Mouse (Mus musculus) layer of hippocampus, adult 8-10 months (tissue): Measurements from ENCODE around the gene Nrl. TPM values are rescaled to one million over a fixed set of nuclear protein-coding genes. Genes with fewer than 3 reads are reported as not detected.
A peak's percentile ranks its signal among the peaks of the same experiment; 100 is the strongest.

Source experiments
- DNase-seq, 2 experiments: peaks; one replicate each; pipeline ENCODE4 v3.0.0; 2022; ENCODE audit warnings: low spot score in 2 of 2
- total RNA-seq, 4 experiments: library from RNA; stranded (reverse); gene quantifications; 2 replicates each; pipeline ENCODE4 v1.2.4; 2022

Nrl gene
- total RNA-seq, 4 experiments from 2014 or later: 1.5 to 3.6 (median 2.1) TPM

DNA sequence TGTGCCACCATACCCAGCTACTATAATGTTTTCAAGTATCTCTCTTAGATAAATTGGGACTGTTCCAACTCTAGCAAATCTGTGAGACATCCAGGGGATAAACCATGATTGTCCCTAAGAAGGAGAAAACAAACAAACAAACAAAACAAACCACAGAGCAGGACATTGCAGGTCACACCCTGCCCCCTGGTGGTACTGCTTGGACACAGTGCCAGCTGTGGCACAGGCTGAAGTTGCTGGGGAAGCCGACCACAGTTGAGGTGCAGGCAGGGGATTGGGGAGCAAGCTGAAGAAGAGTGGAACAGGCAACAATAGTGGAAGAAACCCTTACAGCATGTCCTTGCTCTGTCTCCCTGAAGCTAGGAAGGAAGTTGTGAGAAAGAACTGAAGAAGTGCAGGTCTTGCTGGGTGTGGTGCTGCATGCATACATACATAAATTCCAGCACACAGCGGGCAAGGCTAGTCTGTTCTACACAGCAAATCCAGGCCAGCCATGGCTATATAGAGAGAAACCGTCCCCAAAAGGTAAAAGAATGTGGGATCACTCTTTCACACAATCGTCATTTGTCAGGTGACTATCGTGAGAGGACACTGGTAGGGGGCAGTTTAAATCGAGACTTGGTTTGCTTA, 11.4 kb upstream of the Nrl start:
- DNase-seq: no peak

DNA sequence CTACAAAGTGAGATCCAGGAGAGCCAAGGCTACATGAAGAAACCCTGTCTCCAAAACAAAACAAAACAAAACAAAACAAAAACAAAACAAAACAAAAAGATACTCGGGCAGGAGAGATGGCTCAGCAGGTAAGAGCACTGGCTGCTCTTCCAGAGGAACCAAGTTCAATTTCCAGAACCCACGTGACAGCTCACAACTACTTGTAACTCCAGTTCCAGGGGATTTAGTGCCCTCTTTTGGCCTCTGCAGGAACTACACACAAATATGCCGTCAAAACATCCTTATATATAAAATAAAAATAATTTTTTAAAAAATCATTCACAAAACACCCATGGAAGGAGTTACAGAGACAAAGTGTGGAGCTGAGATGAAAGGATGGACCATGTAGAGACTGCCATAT, 3.2 kb upstream of the Nrl start:
- no peak for DNase-seq

DNA sequence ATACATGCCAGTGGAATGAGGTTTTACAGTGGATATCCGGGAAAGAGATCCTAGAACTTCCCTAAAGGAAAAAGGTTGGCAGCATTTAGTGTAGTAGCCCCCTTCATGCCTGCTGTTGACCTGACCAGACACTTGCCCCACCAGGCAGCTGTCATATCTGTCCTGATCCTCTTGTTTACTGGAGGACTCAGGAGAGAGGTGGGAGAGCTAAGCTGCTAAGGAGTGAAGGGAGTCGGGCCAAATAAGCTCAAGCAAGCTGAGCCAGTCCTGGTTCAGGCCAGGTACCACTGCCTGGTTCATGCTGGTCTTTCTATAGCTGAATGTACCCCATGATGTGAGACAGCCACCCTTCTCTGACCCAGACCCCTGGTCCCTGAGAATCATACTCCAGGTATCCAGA, 1.9 kb upstream of the Nrl start:
- no peak for DNase-seq

DNA sequence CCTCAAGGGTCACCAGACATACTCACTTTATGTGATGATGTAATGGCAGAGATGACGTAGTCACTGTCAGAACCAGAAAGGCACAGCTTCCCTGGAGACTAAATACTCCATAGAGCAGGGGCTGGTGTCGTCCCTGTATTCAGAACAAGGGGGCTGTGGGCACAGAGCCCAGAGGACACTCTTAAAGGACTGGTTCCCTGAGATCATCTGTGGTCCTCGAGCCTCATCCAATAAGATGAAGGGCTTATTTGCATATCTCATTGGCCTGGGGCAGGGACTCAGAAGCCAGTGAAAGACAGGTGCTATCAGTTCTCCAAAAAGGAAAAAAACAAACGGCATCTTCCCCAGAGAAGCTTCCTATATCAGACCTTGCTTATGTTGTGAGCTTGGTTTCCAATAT, 719 bp downstream of the Nrl start:
- no peak for DNase-seq

DNA sequence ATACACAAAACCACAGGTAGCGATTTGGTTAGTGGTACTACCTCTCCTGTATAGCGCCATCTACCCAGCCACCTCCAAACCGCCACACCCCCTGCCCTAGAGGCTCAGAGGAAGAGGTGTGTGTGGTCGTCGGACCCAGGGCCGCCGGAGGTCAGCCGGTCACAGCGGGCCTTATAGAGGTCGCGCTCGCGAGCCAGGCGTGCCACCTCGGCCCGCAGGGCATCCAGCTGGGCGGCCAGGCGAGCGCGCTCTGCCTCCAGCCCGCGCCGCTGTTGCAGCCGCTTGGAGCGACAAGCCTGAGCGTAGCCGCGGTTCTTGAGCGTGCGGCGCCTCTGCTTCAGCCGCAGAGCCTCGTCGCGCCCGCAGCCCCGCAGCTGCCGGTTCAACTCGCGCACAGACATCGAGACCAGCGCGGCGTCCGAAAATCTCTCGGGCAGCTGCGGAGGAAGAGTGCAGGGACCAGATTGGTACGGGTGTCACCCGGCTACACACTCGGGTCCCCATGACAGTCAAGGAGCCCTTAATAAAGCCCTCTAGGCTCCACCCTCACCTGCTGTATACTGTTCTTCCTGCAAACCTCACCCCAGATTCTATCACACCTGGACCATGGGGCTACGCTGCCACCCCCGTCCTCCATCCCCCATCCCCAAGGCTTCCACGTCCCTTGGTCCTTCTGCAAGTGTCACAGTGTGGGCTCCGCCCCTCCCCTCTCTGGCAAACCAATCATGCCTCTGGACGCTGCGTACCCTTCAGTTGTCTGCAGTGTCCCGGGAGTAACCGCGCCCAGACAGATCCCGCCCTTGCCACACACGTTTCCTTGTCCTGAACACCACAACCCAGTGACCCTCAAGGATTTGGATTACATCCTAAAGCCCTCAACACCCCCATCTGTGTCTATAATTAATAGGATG, 4.1 kb downstream of the Nrl start:
- no peak for DNase-seq

DNA sequence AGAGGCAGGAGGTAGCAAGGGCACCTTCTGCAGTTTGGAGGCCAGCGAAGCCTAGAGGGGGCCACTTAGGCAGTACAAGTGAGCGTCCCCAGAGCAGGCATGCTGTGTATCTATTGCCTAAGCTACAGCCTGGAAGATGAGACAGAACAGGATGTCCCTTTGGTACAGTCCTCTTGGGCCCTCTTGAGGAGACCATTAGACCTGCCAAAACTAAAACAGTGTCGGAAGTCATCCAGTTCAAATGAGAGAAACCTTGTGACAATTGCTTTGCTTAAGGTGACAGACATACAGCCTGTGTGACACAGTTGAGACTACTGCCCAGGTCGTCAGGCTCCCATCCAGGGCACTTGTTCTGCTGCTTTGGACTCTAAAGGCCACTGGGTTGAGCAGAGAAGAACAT, 5.2 kb downstream of the Nrl start:
- DNase-seq: no peak

DNA sequence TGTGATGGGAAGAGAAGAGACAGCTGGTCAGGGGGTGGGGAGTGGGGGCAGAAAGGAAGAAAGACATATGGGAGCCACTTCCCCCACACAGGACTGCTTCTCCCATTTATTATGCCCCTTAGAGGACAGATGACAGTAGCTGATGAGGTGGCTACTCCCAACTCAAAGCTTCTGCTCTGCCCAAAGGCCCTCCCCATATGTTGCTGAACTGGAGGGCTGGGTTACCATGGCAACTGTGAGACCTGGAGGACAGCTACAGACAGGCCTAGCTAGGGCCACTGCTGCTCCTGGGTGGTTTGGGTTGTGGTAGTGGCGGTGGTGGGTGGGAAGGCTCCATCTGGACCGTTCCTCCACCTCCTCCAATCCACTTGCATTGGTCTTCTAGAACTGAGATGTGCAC, 5.9 kb downstream of the Nrl start:
- peak; percentile 78 for DNase-seq

DNA sequence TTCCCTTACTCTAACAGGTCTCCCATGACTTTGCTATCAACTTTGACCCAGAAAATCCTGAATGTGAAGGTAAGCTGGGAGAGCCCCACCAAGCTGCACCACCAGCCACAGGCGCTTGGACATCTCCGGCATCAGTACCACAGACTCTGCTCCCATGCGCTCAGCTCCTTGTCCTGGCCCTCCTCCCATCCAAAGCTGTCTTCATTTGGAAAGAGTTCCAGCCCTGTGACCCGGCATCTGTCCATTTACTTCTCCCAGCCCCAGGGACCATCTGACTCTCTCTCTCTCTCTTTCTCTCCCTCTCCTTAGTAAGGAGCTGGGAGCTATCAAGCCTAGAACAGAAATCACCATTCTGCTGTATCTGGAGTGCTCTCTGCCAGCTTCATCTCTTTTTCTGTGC, 8.9 kb downstream of the Nrl start:
- no peak for DNase-seq

DNA sequence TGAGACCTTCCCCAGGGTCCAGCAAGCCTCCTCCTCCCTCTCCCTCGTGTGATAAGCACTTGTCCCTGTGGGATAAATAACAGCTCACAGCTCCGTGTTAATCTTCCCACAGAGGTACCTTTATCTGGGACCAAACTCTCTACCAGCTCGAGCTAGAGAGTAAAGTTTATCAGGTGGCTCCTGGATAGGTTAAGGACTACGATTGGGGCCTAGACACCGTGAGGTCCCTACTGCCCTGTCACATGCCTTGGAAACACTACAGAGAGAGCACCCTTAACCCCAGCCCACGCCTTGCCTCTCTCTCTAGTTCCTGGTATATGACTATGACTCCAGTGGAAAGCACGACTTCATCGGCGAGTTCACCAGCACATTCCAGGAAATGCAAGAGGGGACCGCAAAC, 10.9 kb downstream of the Nrl start:
- no peak for DNase-seq

DNA sequence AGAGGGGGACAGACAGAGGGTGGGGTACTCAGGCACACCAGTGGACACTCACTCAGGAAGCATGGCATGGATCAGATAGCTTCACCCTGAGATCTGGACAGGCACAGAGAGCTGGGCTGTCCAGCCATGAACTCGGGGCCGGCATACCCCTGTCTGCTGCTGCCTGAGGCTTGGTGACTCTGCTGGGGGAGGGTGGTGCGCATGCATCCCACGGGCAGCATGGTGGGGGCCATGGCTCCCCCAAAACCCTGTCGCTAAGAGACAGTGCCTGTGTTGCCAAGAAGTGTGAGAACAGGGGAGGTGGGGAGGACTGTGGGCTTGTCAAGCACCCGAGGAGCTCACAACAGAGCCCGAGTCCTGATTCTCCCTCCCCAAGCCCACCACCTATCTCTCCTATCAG, 13.7 kb downstream of the Nrl start:
- DNase-seq: peak; percentile 72 to 80

DNA sequence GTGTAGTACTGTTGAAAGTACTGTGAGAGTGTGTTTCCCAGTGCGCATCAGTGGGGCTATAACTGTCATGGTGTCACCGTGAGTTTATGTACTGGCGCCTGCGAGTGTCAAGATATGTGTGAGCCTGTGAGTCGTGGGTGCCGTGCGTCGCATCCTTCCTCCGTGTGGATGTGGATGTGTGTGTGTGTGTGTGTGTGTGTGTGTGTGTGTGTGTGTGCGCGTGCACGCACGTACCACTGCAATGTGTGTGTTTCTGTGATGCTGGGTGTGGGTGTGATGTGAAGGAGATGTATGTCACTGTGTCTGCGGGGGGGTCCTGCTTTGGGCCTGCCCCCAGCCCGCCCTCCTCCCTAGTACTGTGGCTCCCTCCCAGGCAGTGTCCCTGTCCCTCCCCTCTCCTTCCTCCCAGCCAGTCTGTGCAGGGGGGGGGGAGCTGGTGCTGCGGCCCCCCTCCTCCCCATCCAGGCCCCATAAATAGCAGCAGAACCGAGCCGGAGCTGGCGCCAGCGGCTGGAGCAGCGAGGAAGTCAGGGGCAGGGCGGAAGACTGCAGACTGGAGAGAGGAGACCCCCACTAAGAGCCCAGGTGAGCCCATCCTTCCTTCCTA, 14.6 kb downstream of the Nrl start, which contains the start of gene Cpne6:
TSS of gene Cpne6 (plus strand) at position 321 of the 607 bp plus-strand sequence.
- DNase-seq: peak in 1 of 2 experiments; percentile 58

DNA sequence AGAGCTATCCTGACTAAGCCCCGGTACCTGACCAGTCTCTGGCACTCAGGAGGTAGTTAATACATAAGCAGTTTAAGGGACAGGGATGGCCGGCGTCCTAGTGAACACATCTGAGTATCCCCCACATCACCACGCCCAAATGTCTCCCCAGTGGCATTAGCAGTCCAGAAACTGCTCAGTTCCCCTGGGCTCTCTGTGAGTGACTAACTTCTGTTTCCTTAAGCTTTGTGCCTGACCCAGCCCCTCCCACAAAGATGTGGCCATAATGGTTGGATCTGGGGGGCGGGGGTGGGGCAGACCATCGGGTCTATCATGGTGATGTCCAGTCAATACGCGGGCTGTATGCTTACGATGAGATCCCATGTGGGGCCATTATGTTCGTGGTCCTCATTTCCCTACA, 15.2 kb downstream of the Nrl start:
- DNase-seq: no peak

DNA sequence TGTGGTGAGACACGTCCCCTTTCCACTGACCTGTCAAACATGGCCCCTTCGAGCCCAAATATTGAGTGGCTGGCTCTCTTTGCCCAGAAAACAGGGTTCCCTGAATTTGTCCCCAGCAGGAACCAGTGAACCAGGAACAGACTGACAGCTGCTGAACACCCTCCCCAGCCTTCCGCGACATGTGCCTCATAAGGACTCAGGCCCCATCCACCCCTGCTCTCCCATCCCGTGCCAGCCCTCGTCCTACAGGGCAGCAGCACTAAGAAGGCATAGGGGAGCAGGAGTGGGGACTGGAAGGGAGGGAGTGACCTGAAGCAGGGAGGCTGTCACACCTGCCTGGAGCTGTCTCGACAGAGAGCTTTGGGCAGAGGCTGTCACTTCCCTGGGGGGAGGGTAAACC, 17.0 kb downstream of the Nrl start:
- no peak for DNase-seq

DNA sequence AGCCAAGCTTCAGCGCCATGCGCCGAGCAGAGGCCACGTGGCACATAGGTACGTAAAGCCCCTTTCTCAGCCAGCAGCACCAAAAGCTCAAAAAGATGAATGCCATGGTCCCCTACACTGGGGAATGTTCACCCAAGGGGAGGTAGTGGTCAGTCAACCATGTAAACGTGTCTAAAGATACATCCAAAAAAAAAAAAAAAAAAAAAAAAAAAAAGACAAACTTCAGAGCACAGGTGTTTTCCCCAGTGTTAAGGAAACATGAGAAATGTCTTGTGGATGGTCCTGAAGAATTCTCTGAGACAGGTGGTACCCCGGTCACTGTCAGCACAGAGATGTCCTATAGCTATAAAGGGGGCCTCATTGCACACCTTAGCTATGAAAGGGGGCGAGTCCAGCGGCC, 19.2 kb downstream of the Nrl start:
- no peak for DNase-seq

DNA sequence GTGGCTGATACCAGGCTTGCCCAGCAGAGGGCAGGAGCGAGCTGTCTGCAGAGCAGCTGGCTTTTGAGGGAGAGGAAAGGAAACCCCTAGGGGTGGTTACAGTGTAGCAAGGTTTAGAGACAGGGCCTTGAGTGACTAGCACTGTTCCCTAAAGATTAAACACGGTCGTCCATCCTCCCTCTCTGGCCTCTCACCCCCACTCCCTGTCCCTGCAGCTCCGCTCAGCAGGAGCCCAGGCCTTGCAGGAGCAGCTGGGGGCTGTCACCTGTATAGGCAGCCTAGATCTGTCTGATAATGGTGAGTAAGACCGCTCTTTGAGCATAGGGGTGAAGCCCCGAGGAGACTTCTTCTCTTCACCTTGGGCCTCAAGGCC, 27.3 kb downstream of the Nrl start:
- DNase-seq: peak in 1 of 2 experiments; percentile 82

DNA sequence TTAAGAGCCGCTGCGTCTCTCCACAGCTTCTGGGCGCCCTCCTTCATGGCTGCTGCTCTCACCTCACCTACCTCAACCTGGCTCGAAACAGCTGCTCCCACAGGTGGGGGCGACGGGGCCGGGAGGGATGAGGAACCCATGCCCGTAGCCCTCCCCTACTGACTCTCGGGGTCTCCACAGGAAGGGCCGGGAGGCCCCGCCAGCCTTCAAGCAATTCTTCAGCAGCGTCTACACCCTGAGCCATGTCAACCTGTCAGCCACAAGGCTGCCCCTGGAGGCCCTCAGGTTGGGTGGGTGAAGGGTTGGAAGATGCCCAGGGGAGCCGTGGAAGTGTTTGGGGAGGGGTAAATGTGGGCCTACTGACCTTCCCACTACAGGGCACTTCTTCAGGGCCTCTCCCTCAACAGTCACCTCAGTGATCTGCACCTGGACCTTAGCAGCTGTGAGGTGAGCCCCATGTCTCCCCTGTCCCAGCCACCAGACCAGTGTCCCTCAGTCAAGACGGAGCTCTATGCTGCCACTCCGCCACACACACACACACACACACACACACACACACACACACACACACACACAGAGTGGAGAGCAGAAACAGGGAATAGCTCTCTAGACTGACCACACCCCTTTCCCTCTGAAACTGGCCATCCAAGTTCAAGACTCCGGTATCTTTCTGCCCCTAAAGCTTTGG, 27.9 kb downstream of the Nrl start:
- no peak for DNase-seq

DNA sequence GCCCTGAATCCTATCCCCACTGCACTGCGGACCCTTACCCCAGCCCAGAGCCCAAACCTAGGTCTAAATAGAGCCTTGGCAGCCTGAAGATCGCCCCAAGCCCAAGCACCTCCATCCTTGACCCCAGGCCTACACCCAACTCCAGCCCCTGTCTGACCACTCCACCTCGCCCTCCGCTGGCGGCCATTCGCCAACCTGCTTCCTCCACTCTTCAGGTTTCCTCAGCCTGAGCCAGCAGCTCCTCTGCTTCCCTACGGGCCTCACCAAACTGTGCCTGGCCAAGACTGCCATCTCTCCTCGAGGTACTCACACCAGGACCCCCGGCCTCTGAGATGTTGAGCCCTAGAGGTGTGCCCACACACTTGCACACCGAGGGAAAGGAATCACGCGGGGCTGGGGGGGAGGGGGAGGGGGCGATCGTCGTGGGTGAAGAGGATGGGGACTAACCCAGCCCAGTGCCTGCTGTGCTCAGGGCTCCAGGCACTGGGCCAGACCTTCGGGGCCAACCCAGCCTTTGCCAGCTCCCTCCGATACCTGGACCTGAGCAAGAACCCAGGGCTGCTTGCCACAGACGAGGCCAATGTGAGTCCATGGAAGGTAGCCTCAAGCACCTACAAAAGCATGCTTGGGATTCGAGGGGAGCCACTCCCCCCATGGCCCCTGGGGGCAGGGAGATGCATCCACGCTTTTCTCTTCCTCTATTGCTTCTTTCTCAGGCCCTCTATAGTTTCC, 29.1 kb downstream of the Nrl start:
- DNase-seq: no peak

DNA sequence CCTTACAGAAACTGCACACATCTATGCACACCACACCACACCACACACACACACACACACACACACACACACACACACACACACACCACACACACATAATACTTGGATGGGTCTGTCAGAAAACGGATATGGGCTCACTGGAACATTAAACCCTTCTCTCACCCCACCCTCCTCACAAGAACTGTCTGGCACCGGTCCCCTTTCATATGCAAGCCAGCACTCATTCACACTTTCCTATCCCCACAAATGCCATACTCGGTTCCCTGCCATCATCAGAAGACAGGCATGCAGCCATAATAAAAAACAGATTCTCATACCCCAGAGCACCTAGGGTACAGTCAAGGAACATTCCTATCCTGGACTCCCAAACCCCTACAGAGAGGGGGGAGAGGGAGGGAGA, 32.7 kb downstream of the Nrl start:
- DNase-seq: no peak

DNA sequence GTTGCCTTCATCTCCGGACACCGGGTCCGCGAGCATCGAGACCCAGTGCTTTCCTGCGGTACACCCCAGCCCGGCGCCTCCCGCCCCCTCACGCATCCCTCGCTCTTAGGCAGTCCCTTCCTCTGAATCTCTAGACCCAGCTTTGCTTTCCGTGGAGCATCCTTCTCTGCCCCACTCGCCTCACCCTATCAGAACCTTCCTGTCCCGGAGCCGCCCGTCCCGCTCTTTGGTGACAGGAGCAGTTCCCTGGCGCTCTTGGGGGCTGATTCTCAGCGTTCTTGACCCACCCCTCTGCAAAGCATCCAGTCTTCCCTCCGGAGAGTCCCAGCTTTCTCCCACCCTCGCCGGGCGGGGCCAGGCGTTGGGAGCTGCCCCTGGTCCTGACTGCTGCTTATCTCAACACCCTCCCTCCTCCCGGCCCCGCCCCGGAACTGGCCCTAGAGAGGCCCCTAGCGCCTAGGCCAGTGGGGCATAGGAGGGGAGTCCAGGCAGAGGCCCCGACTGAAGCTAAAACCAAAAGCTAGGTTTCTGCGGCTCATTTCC, 33.4 kb downstream of the Nrl start:
- DNase-seq: peak in 1 of 2 experiments; percentile 48

DNA sequence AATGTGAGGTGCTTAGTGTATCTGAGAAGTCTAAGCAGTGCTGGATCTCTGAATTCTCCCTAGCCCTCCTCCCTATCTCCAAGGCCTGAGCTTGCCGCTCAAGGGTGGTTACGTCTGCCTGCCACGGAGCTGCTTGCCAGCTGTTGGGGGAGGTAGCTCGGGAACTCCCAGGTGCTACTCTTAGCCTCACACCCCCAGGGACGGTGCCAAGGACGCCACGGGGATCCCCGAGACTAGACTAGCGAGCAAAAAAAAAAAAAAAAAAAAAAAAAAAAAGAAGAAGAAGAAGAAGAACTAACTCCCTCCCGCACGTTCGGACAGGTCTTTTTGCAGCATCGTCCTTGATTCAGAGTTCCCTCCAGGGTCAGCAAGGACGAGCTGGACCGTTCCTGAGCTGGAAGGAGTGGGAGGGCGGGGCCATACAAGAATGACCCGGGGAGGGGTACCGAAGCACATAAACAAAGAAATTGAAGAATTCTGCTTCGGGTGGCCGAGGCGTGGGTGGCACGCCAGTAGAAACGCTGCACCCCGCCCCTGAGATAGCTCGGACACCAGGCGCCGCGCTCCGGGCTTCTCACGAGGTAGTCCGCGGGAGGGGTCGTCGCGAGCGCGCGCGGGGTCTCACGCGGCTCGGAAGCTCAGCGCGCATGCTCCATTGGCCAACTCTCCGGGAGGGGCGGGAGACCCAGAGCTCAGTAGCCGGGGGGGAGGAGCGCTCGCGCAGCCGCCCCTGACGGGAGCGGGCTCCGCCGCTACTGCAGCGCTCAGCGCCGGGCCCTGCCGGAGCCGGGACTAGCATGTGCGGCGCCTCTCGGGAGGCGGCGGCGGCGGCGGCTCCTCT, 34.2 kb downstream of the Nrl start, which contains the start of gene Carmil3:
TSS of gene Carmil3 (plus strand) at position 291 of the 841 bp plus-strand sequence.
- peak; percentile 78 to 84 for DNase-seq
